Comparison of ENCODE assay signal across 8 mouse cellular contexts in genomic region chr14:32597232-32598231, GRCm38 (mm10). TPM values are rescaled to one million over a fixed set of nuclear protein-coding genes. Genes with fewer than 3 reads are reported as not detected.
DNase-seq lines count a peak whose midpoint lies in the region; ATAC-seq and TF ChIP-seq lines count a peak whose summit lies in the region.

No protein-coding gene starts in this region.

- TF ChIP-seq POLR2A in thymus, adult 2 months (IDR thresholded peaks at IDR 0.05; ENCODE audit: control insufficient read depth, extremely low read depth, insufficient read depth, low read length, poor library complexity), result no peak

- TF ChIP-seq CTCF in thymus, adult 2 months (IDR thresholded peaks at IDR 0.05; ENCODE audit: borderline replicate concordance, control insufficient read depth, extremely low read depth, insufficient read depth, low read length, poor library complexity), result no peak

- H3K27ac ChIP-seq in thymus, adult 2 months (ENCODE audit: control insufficient read depth, insufficient read depth, low read length), result no peak overlapping the region
- no peak overlapping the region for H3K27ac ChIP-seq in embryonic facial prominence, embryonic 13.5 days

- WGBS in thymus, adult 2 months, result 5% methylated on average over 78 of the region's 78 CpGs
- WGBS in embryonic facial prominence, embryonic 13.5 days, result under 1% methylated on average over 78 of the region's 78 CpGs
- 3% methylated on average over 78 of the region's 78 CpGs for WGBS in large intestine, adult 2 months

- H3K9me3 ChIP-seq in embryonic facial prominence, embryonic 13.5 days, result no peaks in the 10 kb centered on the region

- peaks cover 13% of the 10 kb centered on the region for H3K27me3 ChIP-seq in thymus, adult 2 months (ENCODE audit: control insufficient read depth, insufficient read depth, low read length)
- H3K27me3 ChIP-seq in embryonic facial prominence, embryonic 13.5 days, result peaks cover 100% of the 10 kb centered on the region

- no peak overlapping the region for H3K9ac ChIP-seq in embryonic facial prominence, embryonic 13.5 days

- ATAC-seq in embryonic facial prominence, embryonic 13.5 days (ENCODE audit: insufficient number of reproducible peaks, insufficient read depth, low FRiP score, low TSS enrichment, low read depth), result peak; percentile 64; the same call in 1 of the 2 replicates
- ATAC-seq in megakaryocyte progenitor cell, adult 5-6 weeks (replicated peaks; ENCODE audit: poor library complexity), result peak; percentile 92
- ATAC-seq in activated CD4-positive, CD25-positive, alpha-beta regulatory T cell, adult 4 months, result no peak

- H3K4me3 ChIP-seq in thymus, adult 2 months (ENCODE audit: control insufficient read depth, insufficient read depth, low read length), result no peak overlapping the region
- peak overlapping the region; percentile 32 for H3K4me3 ChIP-seq in embryonic facial prominence, embryonic 13.5 days

- no peaks in the 10 kb centered on the region for H3K4me1 ChIP-seq in thymus, adult 2 months (replicated peaks; ENCODE audit: control insufficient read depth, insufficient read depth, low read length)
- H3K4me1 ChIP-seq in embryonic facial prominence, embryonic 13.5 days, result peaks cover 26% of the 10 kb centered on the region

- H3K4me2 ChIP-seq in embryonic facial prominence, embryonic 13.5 days, result peak overlapping the region; percentile 51

- DNase-seq in thymus, adult 2 months, result peak; percentile 52
- DNase-seq in thymus, adult 18-20 months, result no peak
- DNase-seq in heart, postnatal 14 days, result peak; percentile 81 to 82
- peak; percentile 8 for DNase-seq in large intestine, adult 2 months (ENCODE audit: low read depth, low spot score)
- peak; percentile 23 for DNase-seq in skeletal muscle tissue, adult 2 months (ENCODE audit: low read depth, low spot score)

- intact Hi-C loops in heart, postnatal 14 days (cut with DNase I), result no loop called here

- H3K36me3 ChIP-seq in thymus, adult 2 months (ENCODE audit: control insufficient read depth, insufficient read depth, low read length), result no peaks in the 10 kb centered on the region
- H3K36me3 ChIP-seq in embryonic facial prominence, embryonic 13.5 days, result no peaks in the 10 kb centered on the region

RNA-seq across cellular contexts. Expression of gene Prrxl1, which starts 1.7 kb away (rescaled TPM):
- polyA plus RNA-seq in thymus, adult 2 months (2012; rRNA removed), result 0.08 TPM in 1 of 2 replicates, not detected in the other
- polyA plus RNA-seq in embryonic facial prominence, embryonic 13.5 days (2015; fragmentation: Nextera tagmentation; extraction: Ambion mirVana), result 0.54 and 0.87 TPM in 2 replicates
- total RNA-seq in heart, postnatal 14 days (2021), result not detected
- polyA plus RNA-seq in large intestine, adult 2 months (2012; rRNA removed), result not detected in 2 replicates
- not detected in 2 replicates for total RNA-seq in megakaryocyte progenitor cell, adult 5-6 weeks (2015)
- not detected in 2 replicates for total RNA-seq in megakaryocyte progenitor cell, adult 5-6 weeks (2017)
- polyA plus RNA-seq in activated CD4-positive, CD25-positive, alpha-beta regulatory T cell, adult 4 months (2017; shearing (Covaris generic)), result not detected

Comparison
In these comparisons a context has a peak if more than half of its experiments do, and no peak if none do; other contexts are left out.
1. DNase-seq: peak in thymus, adult 2 months (single experiment), heart, postnatal 14 days (2 of 2), large intestine, adult 2 months (single experiment) and skeletal muscle tissue, adult 2 months (single experiment); none in thymus, adult 18-20 months (0 of 2).